Mouse (Mus musculus) liver, embryonic 11.5 days (tissue): Measurements from ENCODE around the gene Zfhx3. TPM values are rescaled to one million over a fixed set of nuclear protein-coding genes. Genes with fewer than 3 reads are reported as not detected.

Experiments
- ATAC-seq: fragments of 200-750 bp; cut with Nextera tagmentation; replicated peaks from 2 replicates; pipeline ENCODE4 v1.8.0; 2017; ENCODE audit warnings: moderate number of reproducible peaks, mild to moderate bottlenecking, moderate TSS enrichment, moderate library complexity; ENCODE audit not compliant: low FRiP score
- DNase-seq: peaks from one replicate; pipeline ENCODE4 v3.0.0-alpha.2; 2017; ENCODE audit warnings: low spot score
- H3K27ac ChIP-seq: fragments of 300-500 bp; sonication (generic); 2 replicates; pipeline ENCODE4 v1.5.1; 2014; ENCODE audit warnings: mild to moderate bottlenecking, low read depth, low read length, control low read depth
- H3K27me3 ChIP-seq: fragments of 300-500 bp; sonication (generic); replicated peaks from 2 replicates; pipeline ENCODE4 v1.6.1; 2014; ENCODE audit warnings: low read length, mixed read lengths; ENCODE audit not compliant: control insufficient read depth, insufficient read depth
- H3K36me3 ChIP-seq: fragments of 300-500 bp; sonication (generic); 2 replicates; pipeline ENCODE4 v1.6.1; 2014; ENCODE audit warnings: mild to moderate bottlenecking, low read length, moderate library complexity, mixed read lengths; ENCODE audit not compliant: control insufficient read depth, insufficient read depth
- H3K4me1 ChIP-seq: fragments of 300-500 bp; sonication (generic); replicated peaks from 2 replicates; pipeline ENCODE4 v1.6.1; 2014; ENCODE audit warnings: low read length, mixed read lengths; ENCODE audit not compliant: control insufficient read depth, insufficient read depth
- H3K4me2 ChIP-seq: fragments of 300-500 bp; sonication (generic); 2 replicates; pipeline ENCODE4 v1.6.1; 2014; ENCODE audit warnings: mild to moderate bottlenecking, control low read depth, moderate library complexity
- H3K4me3 ChIP-seq: fragments of 300-500 bp; sonication (generic); 2 replicates; pipeline ENCODE4 v1.5.1; 2014; ENCODE audit warnings: low read depth, low read length, control low read depth
- H3K9ac ChIP-seq: fragments of 300-500 bp; sonication (generic); 2 replicates; pipeline ENCODE4 v1.6.1; 2014; ENCODE audit warnings: low read depth, low read length, control low read depth
- H3K9me3 ChIP-seq: fragments of 300-500 bp; sonication (generic); 2 replicates; pipeline ENCODE4 v1.6.1; 2016; ENCODE audit warnings: low read length, inconsistent platforms, mixed read lengths; ENCODE audit not compliant: control insufficient read depth
- WGBS: fragments of 180-500 bp; shearing (Covaris S2); extraction: QIAGEN DNeasy Blood & Tissue Kit; methylation state at CpG from one replicate; pipeline ENCODE4 v1.1.7; 2014; 5-methylcytosine and 5-hydroxymethylcytosine counted together
- polyA plus RNA-seq: library from polyadenylated mRNA; unstranded; fragments of >200 nt; fragmentation: Nextera tagmentation; extraction: Ambion mirVana; gene quantifications from 2 replicates; pipeline ENCODE4 v1.2.1, GENCODE M21; 2014

The Zfhx3 gene
- polyA plus RNA-seq, 1 experiment from 2014 or later, result 6.1 TPM

DNA sequence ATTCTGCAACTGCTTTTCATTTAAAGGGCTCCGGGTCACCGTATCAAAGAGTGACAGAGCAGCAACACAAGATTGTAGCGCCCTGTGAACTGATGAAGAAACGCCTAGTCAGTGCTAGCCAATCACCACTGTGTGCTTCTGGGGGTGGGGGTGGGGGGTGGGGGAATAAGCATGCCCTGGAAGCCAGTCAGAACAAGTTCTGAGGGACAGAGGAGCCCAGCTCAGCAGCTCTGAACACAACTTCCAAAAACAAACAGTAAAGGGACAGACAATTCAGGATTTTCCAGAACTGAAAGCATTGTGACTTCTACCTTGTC lies 642.2 kb downstream of the Zfhx3 start:
- Histone ChIP-seq H3K4me1 (peaks cover 10% of the 10 kb centered on the region), H3K9me3 (no peaks in the 10 kb centered on the region), H3K27me3 (no peaks in the 10 kb centered on the region), H3K36me3 (no peaks in the 10 kb centered on the region), H3K9ac (no peak overlapping the region), H3K27ac (no peak overlapping the region), H3K4me2 (no peak overlapping the region), H3K4me3 (no peak overlapping the region)
- WGBS, result 84% methylated on average over 4 of the region's 4 CpGs
- ATAC-seq, result no peak
- DNase-seq, result no peak

DNA sequence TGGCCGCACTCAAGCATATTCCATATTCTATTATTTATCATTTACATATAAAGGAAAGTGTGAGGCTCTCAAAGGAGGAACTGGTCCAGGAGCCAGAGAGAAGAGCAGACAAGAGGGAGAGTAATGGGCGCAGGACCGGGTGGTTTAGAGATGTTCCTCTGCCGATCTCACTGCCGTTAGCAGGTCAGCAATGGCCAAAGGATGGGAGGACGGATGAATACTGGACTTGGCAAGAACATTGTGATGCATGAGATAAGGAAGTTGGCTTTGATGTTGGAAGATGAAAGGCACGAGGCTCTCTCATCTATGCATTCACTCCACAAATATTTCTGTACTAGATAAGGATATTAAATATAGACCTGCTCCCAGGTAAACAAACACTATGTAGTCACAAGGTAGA lies 648.6 kb downstream of the Zfhx3 start:
- Histone ChIP-seq H3K9ac (no peak overlapping the region), H3K4me1 (peaks cover 11% of the 10 kb centered on the region), H3K4me2 (no peak overlapping the region), H3K36me3 (no peaks in the 10 kb centered on the region), H3K4me3 (no peak overlapping the region), H3K27me3 (no peaks in the 10 kb centered on the region), H3K9me3 (no peaks in the 10 kb centered on the region), H3K27ac (no peak overlapping the region)
- WGBS, result 82% methylated on average over 7 of the region's 7 CpGs
- DNase-seq (no peak), ATAC-seq (no peak)

DNA sequence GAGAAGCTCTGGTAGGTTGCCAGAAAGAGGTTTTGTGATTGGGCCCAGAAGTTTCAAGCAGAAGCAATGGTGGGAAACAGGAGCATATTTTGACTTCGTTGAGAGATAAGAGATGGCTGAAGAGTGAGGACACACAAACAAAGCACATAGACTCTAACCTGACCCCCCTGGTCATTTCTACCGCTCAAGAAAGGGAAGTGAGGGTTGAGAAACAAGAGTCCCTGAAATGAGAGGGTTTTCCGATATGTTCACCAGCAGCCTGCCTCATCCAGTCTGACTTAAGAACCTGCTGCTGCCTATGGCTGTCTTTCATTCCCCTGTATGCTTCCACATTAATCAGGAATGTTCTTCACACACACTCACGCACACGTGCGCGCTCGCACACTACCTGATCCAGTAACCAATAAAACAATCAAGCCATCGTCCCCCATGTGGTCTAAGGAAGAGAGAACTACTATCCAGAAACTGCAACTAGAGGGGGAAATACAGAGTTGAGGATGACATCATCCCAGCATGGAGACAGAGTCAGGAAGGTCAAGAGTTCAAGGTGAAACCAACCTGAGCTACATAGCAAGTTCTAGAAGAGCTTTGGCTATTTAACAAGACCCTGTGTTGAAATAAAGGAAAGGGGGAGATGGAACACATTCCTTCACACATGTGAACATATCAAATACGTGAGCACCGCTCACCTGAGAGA lies 649.7 kb downstream of the Zfhx3 start:
- H3K27ac ChIP-seq, result no peak overlapping the region
- peaks cover 11% of the 10 kb centered on the region for H3K4me1 ChIP-seq
- no peaks in the 10 kb centered on the region for H3K27me3 ChIP-seq
- H3K9ac ChIP-seq, result no peak overlapping the region
- H3K36me3 ChIP-seq, result no peaks in the 10 kb centered on the region
- no peak overlapping the region for H3K4me3 ChIP-seq
- WGBS, result 86% methylated on average over 11 of the region's 11 CpGs
- DNase-seq, result no peak
- H3K4me2 ChIP-seq, result no peak overlapping the region
- no peak for ATAC-seq
- H3K9me3 ChIP-seq, result no peaks in the 10 kb centered on the region

DNA sequence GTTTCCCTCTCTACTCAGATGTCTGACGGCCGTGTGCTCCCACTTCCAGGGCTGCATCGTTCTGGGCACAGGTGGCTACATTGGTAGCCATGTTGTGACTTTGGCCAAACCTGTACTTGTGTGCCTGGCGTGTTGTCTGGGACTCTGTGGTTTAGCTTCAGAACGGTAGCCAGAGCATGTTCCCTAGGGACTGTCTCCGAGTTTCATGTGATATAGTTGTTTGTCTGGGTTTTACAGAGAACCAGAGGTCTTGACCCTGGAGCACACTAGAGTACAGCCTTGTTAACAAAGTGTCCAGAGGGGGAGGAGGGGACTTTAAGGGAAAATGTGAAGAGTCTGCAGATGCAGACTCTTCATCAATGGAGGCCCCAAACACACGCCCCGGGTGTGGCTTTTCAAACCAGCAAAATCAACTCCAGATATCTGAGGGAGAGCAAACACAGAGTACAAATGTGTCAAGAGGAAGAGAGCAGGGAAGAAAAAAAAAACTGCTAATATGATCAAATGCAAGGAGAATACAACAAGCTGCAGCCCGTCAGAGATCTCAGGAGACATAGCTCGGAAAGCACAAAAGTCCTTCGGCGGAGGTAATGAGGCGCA lies 650.6 kb downstream of the Zfhx3 start:
- Histone ChIP-seq H3K27ac (no peak overlapping the region), H3K4me1 (peaks cover 11% of the 10 kb centered on the region), H3K27me3 (no peaks in the 10 kb centered on the region), H3K9ac (no peak overlapping the region), H3K36me3 (no peaks in the 10 kb centered on the region), H3K4me2 (no peak overlapping the region), H3K9me3 (no peaks in the 10 kb centered on the region), H3K4me3 (no peak overlapping the region)
- WGBS, result 73% methylated on average over 13 of the region's 13 CpGs
- no peak for DNase-seq
- 0 out of 2 replicates have a peak, but pooled peaks have one; percentile 34 for ATAC-seq

DNA sequence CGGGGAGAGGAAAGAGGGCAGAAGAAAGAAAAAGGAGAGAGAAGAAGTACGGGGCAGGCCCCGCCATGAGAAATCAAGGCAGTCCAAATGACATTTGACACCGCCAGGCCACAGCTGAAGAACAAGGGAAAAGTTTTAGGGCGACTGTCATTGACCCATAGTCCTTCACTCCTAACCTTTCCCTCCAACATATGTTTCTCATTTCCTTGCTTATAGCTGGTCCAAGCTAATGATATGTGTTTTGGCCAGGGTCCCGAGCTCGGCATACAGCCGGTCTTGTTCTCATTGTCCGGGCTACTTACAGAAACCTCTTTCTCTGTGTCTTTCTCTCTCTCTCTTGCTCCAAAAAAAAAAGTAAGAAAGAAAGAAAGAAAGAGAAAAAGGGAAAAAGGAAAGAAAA lies 651.4 kb downstream of the Zfhx3 start:
- no peaks in the 10 kb centered on the region for H3K9me3 ChIP-seq
- ATAC-seq (no peak), DNase-seq (no peak)
- no peak overlapping the region for H3K9ac ChIP-seq
- H3K4me2 ChIP-seq, result no peak overlapping the region
- WGBS, result 72% methylated on average over 9 of the region's 9 CpGs
- no peaks in the 10 kb centered on the region for H3K27me3 ChIP-seq
- H3K4me1 ChIP-seq, result peaks cover 11% of the 10 kb centered on the region
- H3K36me3 ChIP-seq, result no peaks in the 10 kb centered on the region
- H3K27ac ChIP-seq, result no peak overlapping the region
- H3K4me3 ChIP-seq, result no peak overlapping the region

DNA sequence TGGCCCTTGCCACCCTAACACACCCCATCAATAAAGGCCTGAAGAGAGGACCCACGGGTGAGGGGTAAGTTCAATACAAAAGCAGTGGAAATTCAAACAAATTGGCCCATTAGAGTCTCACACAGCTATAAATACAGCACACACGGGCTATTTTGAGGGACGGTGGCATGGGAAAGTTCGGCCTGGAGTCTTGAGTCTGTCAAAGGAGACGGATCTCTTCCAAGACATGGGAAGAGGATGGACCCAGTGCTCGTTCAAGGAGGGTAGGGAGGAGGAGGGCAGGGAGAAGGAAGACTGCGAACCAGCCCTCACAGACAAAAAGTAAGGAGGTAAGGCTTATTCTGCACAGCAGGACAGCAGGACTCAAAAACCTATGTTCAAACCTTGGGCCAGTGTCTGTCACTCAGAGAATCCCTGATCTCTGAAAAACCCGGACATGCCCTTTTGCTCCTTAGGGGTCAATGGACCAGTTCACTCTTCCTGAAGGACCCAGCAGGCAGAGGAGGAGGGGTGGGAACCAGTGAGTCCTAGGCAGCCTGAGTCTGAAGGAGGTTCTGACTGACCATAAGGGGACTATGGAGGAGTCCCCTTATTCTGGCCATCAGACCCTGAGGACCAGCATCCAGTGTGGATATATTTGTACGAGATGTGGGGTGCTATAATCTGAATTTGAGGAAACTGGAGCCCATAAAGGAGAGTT lies 652.1 kb downstream of the Zfhx3 start:
- no peaks in the 10 kb centered on the region for H3K9me3 ChIP-seq
- ATAC-seq (no peak), DNase-seq (no peak)
- H3K27ac ChIP-seq, result no peak overlapping the region
- no peaks in the 10 kb centered on the region for H3K27me3 ChIP-seq
- WGBS, result 65% methylated on average over 9 of the region's 9 CpGs
- no peak overlapping the region for H3K4me3 ChIP-seq
- peaks cover 15% of the 10 kb centered on the region for H3K4me1 ChIP-seq
- H3K9ac ChIP-seq, result no peak overlapping the region
- no peaks in the 10 kb centered on the region for H3K36me3 ChIP-seq
- no peak overlapping the region for H3K4me2 ChIP-seq

DNA sequence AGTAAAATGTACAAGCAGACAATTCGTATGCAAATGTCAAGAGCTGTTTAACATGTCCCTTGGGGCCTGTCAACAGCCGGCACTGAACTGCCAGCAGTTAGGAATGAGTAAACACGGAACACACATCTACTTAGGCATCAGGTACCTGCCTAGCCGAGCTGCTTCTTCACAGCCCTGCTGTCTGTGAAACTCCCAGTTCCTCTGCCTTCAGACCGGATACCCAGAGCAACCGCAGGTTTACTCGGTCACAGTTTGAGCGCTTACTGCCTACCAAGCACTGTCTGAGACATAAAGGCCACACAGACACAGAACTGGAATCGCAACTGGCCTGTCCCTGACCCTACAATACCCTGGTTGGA lies 652.6 kb downstream of the Zfhx3 start:
- DNase-seq, result no peak
- Histone ChIP-seq H3K9ac (no peak overlapping the region), H3K4me2 (no peak overlapping the region), H3K4me1 (peaks cover 16% of the 10 kb centered on the region), H3K27ac (no peak overlapping the region), H3K9me3 (no peaks in the 10 kb centered on the region), H3K4me3 (no peak overlapping the region), H3K27me3 (no peaks in the 10 kb centered on the region), H3K36me3 (no peaks in the 10 kb centered on the region)
- WGBS, result 59% methylated on average over 9 of the region's 9 CpGs
- no peak for ATAC-seq

DNA sequence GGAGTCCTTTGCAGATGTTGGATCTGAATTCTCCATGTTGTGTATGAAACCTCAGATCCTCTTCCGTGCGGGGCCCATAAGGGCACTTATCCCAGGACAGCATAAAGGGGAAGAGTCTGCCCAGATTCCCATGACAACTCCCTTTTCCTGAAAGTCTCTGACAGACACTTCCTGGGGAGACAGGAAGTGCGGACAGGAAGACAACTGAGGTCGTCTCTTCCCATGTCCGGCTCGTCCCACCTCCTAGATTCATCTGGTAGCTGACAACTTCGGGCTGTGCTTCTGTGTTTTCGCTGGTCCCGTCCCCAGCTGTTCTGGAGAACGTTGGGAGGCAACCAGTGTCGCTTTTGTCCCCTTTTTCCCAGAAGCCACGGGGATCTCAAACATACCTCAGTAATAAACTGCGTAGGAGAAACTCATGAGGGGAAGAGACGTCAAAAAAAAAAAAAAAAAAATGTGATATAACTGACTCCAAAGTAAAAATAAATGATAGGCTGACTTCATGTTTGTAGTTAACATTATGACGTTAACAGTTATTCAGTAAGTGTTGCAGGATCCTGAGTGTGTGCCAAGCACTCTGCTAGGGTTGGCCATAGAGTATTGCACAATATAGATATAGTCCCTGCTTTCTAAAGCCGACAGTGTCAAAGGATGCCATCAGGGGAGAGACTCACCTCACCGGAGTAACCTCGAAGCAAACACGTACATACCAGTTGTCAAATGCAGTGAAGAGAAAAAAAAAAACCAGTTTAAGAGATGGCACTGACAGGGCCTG lies 653.5 kb downstream of the Zfhx3 start:
- 67% methylated on average over 19 of the region's 19 CpGs for WGBS
- DNase-seq, result no peak
- no peak overlapping the region for H3K9ac ChIP-seq
- no peak overlapping the region for H3K4me2 ChIP-seq
- peaks cover 16% of the 10 kb centered on the region for H3K4me1 ChIP-seq
- H3K4me3 ChIP-seq, result no peak overlapping the region
- no peaks in the 10 kb centered on the region for H3K27me3 ChIP-seq
- no peak overlapping the region for H3K27ac ChIP-seq
- no peaks in the 10 kb centered on the region for H3K36me3 ChIP-seq
- no peak for ATAC-seq
- no peaks in the 10 kb centered on the region for H3K9me3 ChIP-seq
